Mouse (Mus musculus) liver (tissue): ENCODE data around the gene Pccb.
A peak's percentile ranks its signal among the peaks of the same experiment; 100 is the strongest.

ENCODE experiments used
- DNase-seq: peaks from one replicate; pipeline ENCODE4 v3.0.0-alpha.2; 2020; ENCODE audit warnings: mixed read lengths

The Pccb gene

DNA sequence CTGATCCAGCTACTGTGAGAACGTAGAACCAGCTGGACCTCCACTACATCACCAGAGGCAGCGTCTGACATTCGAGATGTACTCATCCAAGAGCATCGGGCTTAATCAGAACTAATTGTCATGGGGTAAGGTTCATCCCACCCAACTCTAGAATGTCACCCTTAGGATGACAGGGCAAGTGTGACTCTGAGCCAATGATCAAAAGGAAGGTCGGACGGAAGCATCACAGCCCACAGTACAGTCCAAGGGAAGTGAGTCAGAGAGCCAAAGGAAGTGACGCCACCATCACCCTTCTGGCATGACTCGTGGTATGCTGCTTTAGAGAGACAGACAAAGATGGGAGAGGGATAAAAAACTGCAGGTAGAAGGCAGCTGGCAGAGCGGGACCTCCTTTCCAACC lies 7.6 kb upstream of the Pccb start:
- DNase-seq = no peak

DNA sequence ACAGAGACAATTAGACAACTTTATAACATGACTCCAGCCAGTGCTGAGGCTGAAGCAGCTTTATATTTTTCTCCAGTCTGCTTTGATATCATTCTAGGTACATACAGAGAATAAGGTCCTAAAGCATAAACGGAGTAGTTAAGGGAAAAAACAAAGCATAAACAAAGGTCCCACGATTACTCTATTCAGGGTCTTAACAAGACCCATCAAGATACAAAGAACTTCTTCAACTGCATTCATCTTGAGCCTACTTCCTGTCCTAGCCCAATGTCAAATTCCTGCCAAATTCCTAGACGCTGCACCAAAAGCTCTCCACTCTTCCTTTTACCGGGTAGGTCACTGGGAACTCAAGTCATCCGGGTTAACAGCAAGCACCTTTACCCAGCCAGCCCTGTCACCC lies 6.8 kb upstream of the Pccb start:
- no peak for DNase-seq

DNA sequence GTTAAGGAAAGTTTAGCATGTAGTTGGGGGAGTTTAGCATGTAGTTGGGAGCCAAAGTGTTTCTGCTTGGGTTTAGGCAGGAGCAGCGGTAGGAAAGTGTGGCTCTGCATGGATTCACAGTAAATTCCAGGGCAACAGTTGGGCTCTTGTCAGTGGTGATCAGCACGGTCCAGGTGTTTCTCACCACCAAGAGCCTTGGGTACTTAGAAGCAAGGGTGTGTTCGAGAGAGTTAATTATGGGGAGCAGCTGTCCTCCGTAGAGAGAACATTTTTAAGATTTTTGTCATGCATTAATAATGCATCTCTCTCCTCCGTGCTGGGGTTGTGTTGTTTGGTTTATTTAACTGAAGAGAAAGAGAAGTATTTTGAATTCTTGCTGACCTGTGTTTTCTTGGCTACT lies 3.9 kb upstream of the Pccb start:
- DNase-seq = no peak

DNA sequence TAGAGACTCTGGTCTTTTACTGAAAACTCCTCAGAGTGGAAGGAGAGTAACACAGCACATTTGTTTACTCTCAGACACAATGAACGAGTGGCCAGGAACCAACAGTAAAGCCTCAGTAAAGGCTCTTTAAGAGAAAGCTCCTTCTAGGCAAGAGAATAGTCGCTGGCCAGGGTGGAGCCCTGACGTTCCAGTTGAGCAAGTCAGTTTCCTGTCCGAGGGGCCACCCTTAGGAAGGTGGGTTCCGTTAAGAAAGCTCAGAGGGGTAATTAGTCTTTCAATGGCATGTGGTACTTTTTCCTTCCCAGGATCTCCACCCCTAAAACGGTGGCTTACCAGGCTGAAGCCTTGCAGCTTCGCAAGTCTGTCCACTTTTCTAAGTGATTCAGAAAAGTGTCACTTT lies 2.7 kb upstream of the Pccb start:
- peak; percentile 11 for DNase-seq

DNA sequence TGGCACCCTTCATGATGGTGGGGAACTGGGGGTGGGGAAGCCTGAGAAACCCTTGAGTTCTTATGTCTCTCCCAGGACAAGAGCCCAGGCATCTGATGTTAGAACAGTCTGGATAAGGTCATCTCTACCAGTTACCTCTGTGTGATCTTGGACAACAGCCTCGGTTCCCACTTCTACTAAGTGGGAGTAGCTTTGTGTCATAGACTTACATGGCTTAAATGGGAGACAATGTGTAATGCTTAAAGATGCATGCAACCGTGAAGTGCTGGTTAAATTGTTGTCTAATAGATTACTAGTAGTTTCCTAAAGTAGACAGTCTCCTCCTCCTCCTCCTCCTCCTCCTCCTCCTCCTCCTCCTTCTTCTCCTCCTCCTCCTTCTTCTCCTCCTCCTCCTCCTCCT lies 2.2 kb upstream of the Pccb start:
- no peak for DNase-seq

DNA sequence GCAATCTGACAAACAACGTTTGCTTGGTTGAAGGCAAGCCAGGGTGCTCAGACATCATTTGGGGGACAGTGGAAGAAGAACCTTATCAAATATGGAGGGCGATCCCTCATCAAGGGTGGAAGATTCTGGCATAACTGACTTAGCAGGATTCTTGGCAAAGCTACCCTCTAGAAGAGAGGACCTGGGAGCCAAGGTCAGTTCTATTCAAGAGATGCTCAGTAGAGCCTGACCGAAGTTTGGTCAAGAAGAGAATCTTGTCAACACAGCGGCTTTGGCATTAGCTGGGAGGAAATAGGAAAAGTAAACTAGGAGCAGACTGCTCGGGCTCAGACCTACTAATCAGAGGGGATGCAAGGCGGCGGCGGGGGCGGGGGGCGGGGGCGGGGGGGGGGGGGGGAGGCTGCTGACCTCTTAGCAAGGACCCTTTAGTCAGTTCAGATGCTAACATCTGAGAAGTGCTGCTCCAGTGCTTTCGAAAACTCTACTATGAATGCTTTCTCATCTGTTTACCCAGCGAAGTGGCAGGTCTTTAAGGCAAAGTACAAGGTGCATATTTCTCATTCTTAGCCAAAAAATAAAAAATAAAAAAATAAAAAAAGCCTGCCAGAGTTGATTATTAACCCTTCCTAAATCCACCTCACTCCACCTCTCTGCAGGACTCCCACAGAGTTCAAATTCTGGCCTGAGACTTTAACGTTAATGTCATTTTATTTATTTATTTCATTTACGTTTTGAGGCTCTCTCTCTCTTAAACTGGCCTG lies 1.3 kb upstream of the Pccb start:
- DNase-seq = no peak

DNA sequence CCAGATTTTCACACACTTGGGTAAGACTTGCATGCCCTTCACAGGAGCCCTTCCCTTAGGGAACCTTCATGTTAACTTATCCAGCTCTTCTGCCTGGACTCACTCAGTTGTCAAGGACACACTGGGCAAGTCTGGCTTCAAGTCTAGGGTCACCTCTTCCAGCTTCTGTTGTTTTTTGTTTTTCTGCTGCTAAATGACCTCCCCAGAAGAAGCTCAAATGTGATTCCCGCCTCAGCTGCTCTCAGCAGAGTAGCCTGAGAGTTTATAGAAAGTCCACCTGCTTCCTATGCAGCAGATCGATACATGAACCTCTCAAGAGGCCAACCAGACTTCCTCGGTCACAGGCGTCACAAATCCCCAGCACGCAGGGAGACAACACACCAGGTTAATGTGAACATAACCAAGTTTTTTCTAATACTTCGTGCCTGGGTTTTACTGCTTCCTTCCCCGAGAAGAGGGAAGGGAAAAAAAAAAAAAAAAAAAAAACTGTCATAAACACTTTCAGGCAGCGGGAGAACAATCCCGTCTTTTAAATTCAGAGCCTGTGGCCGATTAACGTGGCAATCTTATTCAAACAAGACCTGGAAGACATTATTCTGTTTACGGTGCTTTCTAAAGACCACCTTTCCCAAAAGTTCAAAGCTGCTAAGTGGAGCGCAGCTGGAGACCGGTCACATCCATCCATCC lies 794 bp downstream of the Pccb start:
- peak; percentile 15 for DNase-seq

DNA sequence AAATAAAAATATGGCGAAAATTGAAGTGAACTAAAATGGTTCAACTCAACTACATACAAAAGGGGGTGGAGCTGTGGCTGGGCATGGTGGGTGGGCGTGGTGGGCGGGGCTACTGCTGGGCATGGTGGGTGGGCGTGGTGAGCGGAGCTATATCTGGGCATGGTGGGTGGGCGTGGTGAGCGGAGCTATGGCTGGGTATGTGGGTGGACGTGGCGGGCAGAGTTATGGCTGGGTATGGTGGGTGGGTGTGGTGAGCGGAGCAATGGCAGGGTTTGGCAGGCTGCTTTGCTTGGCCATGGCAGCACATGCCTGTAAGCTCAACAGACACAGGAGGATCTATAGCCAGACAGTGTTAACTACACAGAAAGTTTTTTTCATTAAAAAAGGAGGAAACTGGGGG lies 15.9 kb downstream of the Pccb start:
- peak; percentile 42 for DNase-seq

DNA sequence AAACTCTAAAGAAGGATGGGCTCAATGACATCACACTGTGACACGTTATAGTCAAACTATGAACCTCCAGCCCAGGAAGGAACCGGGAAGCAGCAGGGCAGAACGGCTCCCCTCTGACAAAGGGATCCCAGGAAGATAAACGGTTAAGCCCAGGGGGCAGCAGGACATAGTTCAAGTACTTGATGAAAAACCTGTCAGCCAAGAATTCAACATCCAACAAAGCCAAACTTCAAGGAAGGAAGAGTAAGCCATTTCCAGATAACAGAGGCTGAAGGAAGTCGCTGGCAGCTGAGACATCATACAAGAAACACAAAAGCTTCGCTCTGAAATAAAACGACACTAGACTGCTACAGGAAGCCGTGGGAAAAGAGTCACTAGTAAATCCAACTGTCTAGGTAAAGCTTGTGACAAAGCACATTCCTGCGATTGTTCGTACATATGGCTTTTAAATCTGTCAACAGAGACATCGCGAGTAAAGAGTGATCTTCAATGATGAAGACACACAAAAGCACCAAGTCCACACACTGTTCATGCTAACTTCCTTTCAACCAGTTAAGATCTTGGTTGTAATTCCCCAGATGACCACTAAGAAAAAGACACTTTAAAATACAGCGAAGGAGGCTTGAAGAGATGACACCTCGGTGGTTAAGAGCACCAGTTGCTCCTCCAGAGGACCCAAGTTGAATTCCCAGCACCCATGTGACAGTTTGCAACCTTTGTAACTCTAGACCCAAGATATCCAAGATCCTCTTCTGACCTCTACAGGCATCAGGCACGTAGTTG lies 16.8 kb downstream of the Pccb start:
- no peak for DNase-seq

DNA sequence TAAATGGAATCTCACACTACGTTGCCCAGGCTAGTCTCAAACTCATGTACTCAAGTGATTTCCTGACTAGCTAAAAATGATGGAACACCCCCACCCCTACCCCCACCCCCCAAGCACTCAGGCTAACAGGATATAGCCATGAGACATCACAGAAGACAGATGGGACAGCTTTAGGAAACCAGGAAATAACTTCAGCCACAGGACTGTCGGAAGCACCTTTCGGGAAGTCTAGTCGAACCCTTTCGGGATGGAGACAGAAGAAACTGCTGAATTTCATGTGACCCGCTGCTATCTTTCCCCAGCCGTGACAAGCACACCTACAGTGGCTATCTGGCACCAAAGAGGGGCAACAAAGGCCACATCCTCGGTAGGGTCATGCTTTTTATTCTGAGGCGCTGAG lies 19.4 kb downstream of the Pccb start:
- no peak for DNase-seq

DNA sequence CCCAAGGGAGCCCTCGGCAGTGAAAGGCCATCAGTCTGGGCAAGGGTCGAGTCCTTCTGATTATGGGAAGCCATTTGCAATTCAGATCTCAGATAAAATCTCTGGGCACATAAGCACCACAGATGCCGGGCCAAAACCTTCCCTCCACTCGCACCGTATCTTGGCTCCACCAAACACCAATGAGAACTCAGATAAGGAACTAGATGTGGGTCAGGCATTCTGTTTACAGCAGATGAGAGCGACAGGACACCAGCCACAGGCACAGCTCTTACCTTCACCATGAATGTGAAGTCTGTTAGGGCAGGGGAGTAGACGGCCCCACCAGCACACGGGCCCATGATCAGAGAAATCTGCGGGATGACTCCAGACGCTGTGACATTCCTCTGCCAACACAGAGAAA lies 22.3 kb downstream of the Pccb start:
- peak; percentile 24 for DNase-seq

DNA sequence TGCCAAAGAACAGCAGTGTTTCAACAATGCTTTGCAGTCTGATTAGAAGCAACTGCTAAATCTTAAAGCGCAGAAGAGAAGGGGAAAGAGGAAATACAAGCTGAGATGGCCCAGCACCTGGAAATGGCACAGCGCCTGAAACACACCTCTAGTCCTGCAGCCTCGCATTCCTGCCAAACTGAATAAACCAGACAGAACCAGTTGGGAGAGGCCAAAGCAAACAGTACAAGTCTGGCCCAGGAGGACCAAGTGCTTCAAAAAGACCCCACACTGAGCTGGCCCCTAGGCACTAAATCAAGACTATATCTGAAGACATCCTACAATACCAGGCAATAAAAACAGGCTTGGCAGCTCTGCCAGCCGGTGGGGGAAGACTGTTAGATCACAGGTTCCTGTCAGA lies 28.8 kb downstream of the Pccb start:
- no peak for DNase-seq

DNA sequence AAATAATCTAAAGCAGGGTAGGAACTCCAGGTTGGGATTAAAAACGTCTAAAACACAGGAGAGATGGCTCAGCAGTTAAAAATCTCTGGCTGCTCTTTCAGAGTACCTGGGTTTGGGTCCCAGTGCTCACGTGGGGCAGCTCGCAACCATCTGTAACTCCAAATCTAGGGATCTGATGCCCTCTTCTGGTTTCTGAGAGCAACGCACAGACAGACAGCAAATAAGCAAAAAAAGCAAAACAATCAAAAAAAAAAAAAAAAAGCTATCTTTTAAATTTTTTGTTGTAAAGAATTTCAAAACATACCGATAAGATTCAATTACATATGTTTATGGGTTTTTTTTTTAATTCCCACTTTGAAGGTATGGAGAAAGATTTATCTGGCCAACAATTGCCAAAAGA lies 31.4 kb downstream of the Pccb start:
- DNase-seq = no peak

DNA sequence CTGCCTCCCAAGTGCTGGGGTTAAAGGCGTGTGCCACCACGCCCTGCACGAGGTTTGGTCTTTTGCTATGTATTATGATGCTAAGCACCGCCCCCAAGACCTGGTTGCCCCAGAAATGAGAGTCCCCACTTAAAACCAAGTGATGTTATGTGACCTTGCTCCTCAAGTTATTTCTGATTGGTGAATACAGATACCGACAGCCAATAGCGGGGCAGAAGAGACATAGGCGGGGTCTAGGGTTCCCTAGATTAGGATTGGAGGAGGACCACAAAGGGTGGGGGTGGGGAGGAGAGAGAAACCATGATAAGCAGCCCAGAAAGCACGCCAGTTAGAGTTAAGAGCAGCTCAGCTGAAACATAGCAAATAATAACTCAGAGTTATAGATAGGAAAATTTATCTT lies 31.9 kb downstream of the Pccb start:
- DNase-seq = no peak

DNA sequence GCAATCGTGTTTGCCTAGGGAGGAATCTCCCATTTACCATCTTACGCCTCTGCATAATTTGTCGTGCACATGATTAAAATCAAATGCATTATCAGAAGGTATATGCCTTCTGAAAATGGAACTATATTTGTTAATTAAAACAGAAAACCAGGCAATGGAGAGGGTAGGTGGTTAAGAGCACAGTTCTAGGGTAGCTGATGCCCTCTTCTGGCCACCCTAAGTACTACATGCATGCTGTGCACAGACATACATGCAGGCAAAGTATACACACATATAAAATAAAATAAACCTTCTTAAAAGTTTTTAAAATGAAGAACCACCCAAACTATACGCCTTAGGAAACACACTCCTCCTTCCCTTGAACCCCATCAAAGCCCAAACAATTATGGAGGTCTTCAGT lies 32.6 kb downstream of the Pccb start:
- peak; percentile 45 for DNase-seq

DNA sequence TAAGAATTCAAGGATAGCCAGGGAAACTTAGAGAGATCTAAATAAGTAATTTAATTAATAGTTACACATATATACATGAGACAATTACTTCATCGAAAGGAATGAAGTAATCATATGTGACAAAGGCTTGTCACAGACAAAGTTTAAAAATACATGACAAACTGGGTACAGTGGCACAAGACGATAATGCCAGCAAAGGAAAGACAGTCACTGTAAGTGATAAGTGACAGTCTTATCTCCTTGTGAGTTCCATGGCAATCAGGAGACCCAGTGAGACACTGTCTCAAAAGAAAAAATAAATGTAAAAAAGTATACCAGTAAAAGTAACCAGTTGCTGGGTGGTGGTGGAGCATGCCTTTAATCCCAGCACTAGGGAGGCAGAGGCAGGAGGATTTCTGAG lies 37.6 kb downstream of the Pccb start:
- DNase-seq = no peak

DNA sequence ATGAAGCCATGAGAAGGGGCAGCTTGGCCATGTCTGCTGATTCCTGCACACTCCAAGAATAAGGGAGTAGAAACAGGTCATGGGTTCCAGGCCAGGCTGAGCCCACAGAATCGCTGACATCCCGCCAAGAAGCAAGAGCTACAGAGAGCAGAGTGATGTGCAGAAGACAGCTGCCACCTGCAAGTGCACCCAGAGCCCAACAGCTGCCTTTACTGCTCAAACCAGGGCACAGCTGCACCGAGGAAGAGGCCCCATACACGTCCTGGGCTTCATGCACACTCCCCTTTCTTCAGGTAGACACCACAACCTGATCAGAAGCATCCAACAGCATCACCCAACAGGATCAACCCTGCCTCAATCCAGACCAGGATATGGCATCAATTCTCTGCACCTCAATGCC lies 40.8 kb downstream of the Pccb start:
- no peak for DNase-seq

DNA sequence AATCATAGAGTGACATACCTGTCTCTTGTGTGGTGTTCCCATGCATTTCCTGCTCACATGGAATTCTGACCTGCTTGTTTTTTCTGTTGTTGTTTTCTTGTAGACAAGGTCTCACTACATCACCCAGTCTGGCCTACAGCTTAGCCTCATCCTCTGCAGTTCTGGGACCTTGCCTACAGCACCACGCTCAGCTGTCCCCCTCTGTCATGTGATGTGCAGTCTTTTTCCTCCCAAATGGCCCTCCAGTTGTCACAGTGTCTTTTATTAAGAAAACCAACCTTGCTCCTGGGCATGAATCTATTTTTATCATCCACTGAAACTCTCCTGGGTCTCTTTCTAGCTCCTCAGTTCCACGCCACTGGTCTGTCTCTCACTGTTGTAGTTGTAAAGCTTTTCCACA lies 42.5 kb downstream of the Pccb start:
- no peak for DNase-seq

DNA sequence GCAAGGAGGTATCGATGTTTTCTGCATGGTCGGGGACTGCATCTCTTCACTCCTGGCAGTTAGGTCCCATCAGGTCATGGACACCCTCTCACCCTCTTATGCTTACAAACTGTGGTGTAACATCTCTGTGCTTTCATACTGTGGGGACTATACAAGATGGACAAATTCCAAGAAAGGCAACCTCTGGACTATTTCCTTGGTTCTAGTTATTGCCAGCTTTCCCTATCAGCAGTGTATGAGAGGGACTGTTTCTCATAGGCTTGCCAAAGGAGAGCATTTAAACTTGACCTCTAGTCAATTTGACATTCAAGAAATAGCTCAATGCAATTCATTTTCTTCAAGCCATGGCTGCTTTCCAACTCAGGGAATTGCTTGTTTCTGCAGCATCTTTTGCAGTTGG lies 43.4 kb downstream of the Pccb start:
- DNase-seq = no peak

DNA sequence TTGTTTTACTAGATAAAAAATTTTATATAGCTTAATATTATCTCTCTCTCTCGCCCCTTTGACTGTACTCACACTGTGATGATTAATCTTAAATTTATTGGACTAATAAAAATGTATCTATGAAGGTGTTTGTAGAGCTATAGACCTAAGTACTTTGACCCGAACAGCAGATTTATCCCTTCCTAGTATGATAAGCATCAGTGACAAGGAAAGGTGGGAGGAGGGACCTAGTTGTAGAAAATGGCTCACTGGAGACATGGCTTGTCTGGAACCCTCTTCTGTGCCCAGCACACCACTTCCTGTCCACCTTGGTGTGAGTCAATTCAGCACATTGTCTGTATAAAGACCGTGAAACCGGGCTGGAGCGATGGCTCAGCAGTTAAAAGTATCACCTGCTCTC lies 44.1 kb downstream of the Pccb start:
- DNase-seq = no peak

DNA sequence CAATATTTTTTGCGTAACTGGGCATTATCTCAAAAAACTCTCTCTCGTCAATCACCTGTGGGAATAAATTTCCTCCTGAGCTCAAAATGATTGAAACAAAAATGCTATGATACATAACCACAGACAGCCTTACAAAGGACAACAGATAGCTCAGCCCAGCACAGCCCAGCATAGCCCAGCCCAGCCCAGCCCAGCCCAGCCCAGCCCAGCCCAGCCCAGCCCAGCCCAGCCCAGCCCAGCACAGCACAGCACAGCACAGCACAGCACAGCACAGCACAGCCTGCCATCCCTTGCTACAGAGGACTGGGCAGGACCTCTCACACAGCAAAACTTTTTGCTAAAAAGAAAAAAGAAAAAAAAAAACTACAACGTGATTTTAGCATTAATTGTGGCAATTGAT lies 46.8 kb downstream of the Pccb start:
- DNase-seq = no peak

DNA sequence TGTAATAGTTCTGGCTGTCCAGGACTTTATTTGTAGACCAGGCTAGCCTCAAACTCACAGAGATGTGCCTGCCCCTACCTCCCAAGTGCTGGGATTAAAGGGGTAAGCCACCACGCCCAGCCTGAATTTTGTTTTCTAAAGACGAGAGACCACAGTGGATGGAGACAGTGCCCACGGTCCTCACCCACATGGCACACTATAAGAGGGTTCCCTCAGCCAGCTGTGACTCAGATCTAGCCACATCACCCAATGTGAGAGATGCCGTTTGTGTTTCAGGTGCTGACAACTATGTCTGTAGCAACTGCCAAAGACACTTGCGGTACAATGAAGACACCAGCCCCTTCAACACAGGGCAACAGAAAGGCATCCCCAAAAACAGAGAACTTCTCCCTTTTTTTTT lies 47.7 kb downstream of the Pccb start:
- DNase-seq = no peak

DNA sequence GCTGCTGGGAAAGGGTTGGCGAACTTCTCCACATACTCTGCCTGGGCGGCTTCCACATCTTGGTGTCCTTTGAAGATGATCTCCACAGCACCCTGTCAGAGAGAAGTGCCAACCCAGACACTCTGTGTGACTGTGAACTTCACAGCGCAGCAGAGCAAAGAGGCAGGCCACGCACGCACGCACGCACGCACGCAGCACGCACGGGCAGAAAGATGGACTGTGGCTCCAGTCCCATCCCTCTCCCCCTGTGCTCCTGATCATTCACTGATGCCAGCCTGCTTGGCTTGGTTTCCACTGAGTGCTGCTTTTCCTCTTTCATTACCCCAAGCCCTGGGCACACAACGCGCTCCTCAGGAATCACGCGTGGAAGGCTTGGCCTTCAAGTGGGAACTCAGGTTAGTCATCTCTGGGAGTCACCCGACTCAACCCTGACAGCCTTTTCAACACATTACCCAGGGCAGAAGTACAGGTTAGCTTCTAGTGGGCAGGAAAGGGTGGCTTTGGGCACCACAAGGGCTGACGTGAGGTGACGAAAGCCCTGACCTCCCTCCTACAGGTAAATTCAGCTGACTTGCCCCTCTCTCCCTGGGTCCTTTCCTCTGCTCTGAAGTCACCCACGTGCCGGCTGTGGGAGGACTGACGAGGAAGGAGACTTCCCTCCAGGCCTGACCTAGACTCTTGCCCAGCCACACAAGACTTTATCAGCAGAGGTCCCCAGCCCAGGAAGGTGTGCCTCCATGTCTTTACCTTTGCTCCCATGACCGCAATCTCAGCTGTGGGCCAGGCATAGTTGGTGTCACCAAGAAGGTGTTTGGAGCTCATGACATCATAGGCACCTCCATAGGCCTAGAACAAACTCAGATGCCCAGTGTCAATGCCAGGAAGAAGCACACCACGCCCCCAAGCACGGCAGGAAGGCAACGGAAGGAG lies 50.1 kb downstream of the Pccb start:
- no peak for DNase-seq
